9 mouse cellular contexts compared by ENCODE assay signal in the genomic region with DNA sequence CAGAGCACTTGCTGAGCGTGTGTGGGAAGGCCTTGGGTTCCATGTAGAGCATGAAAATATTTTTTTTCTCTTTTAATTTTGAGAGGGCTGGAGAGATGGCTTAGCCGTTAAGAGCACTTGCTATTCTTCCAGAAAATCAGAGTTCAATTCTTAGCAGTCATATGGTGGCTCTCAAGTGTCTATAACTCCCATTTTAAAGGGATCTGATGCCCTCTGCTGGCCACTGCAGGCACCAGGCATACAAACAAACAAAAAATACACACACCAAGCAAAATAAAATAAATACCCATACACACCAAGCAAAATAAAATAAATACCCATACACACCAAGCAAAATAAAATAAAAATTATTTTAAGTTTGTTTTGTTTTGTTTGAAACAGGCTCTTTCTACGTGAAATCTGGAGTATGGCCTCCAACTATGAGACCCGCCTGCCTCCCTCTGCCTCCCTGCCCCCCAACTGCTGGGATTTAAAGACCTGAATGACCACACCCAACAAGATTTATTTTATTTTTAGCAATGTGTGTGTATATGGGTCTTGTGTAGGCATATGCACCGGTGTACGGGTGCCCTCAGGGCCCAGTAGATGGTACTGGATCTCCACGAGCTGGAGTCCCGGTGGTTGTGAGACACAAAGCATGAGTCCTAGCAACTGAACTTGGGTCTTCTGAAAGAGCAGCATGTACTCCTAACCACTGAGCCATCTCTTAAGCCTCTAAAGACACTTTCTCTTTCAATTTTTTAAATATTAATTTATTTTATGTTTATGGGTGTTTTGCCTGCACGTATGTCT. TPM values are rescaled to one million over a fixed set of nuclear protein-coding genes. Genes with fewer than 3 reads are reported as not detected.
DNase-seq lines count a peak whose midpoint lies in the region; ATAC-seq and TF ChIP-seq lines count a peak whose summit lies in the region.
"Had no signal": no experiment of that assay in that cellular context is flagged by ENCODE, and none has a peak within 500 bp of the region (broad histone marks: within the 10 kb centered on the region; RNA-seq: fewer than 3 reads in every experiment).

No protein-coding gene starts in this region.

- H3K4me2 ChIP-seq in kidney, postnatal 0 days (ENCODE audit: low read length), result no peak overlapping the region
- H3K4me2 ChIP-seq: hindbrain, embryonic 15.5 days had no signal

- H3K9me3 ChIP-seq in kidney, postnatal 0 days (replicated peaks; ENCODE audit: low read length), result no peaks in the 10 kb centered on the region
- H3K9me3 ChIP-seq: hindbrain, embryonic 15.5 days had no signal

- no peaks in the 10 kb centered on the region for H3K4me1 ChIP-seq in brown adipose tissue, adult 24 weeks (ENCODE audit: control insufficient read depth, insufficient read depth, insufficient read length, low read length)
- 0 out of 2 replicates have a peak, but pooled peaks cover 2% of the 10 kb centered on the region for H3K4me1 ChIP-seq in kidney, postnatal 0 days (replicated peaks; ENCODE audit: insufficient read depth, low read length)
- H3K4me1 ChIP-seq: hindbrain, embryonic 15.5 days had no signal

- peak; percentile 72 for TF ChIP-seq CTCF in gastrocnemius, adult 2 months (IDR thresholded peaks at IDR 0.05)
- peak; percentile 89 for TF ChIP-seq CTCF in kidney, postnatal 0 days (IDR thresholded peaks at IDR 0.05; ENCODE audit: low read depth)

- peak; percentile 55 for DNase-seq in gastrocnemius, adult 2 months
- no peak for DNase-seq in gastrocnemius, postnatal 25 days
- DNase-seq in right cerebral cortex, adult 2 months (ENCODE audit: low spot score in 2 of 2), result peak; percentile 60 to 74
- DNase-seq in right cerebral cortex, postnatal 36 days (ENCODE audit: low spot score in 2 of 2), result no peak
- DNase-seq in kidney, postnatal 0 days (ENCODE audit: low spot score), result peak; percentile 80
- peak; percentile 54 for DNase-seq in thymus, postnatal 25 days

- no peak overlapping the region for H3K4me3 ChIP-seq in gastrocnemius, adult 2 months
- peak overlapping the region; percentile 37 for H3K4me3 ChIP-seq in brown adipose tissue, adult 24 weeks (ENCODE audit: insufficient read depth, low read depth, low read length)
- H3K4me3 ChIP-seq in kidney, postnatal 0 days (replicated peaks; ENCODE audit: low read depth, low read length), result no peak overlapping the region
- H3K4me3 ChIP-seq: hindbrain, embryonic 15.5 days had no signal

- no peaks in the 10 kb centered on the region for H3K27me3 ChIP-seq in kidney, postnatal 0 days (ENCODE audit: insufficient read depth, low read length)
- H3K27me3 ChIP-seq: hindbrain, embryonic 15.5 days had no signal

- peak overlapping the region; percentile 74 for H3K27ac ChIP-seq in gastrocnemius, adult 2 months
- H3K27ac ChIP-seq in brown adipose tissue, adult 24 weeks (replicated peaks; ENCODE audit: low read depth, low read length), result no peak overlapping the region
- H3K27ac ChIP-seq in kidney, postnatal 0 days, result no peak overlapping the region
- H3K27ac ChIP-seq: hindbrain, embryonic 15.5 days had no signal

- intact Hi-C loops in gastrocnemius, adult 2 months (cut with DNase I), result loop anchor here (1.0 to 2.0 kb wide), 3 partner anchors 21 to 83 kb away; no protein-coding TSS in a partner anchor

- ATAC-seq in kidney, postnatal 0 days (replicated peaks; ENCODE audit: low FRiP score, low read depth), result no peak
- peak; percentile 78 for ATAC-seq in megakaryocyte, adult 5-6 weeks (ENCODE audit: poor library complexity, severe bottlenecking)

- 71% methylated on average over 9 of the region's 9 CpGs for WGBS in kidney, postnatal 0 days

- H3K36me3 ChIP-seq in kidney, postnatal 0 days (ENCODE audit: insufficient read depth, low read length), result no peaks in the 10 kb centered on the region
- H3K36me3 ChIP-seq: hindbrain, embryonic 15.5 days had no signal

- H3K9ac ChIP-seq in kidney, postnatal 0 days (ENCODE audit: low read depth, low read length), result no peak overlapping the region
- H3K9ac ChIP-seq: hindbrain, embryonic 15.5 days had no signal

RNA-seq across cellular contexts. Expression of gene Eno1, which starts 16.8 kb away (rescaled TPM):
- 10 to 100 TPM; 68.1 to 92.0 TPM for total RNA-seq in gastrocnemius, adult 2 months (2021)
- 100 to 1,000 TPM; 112 to 141 TPM for total RNA-seq in gastrocnemius, postnatal 25 days (2021)
- polyA plus RNA-seq in brown adipose tissue, adult 24 weeks (2012; ENCODE audit: insufficient read depth, insufficient read length, missing spikeins), result 2,211 and 3,699 TPM in 2 replicates
- 1,062 and 1,157 TPM in 2 replicates for polyA plus RNA-seq in kidney, postnatal 0 days (2015; fragmentation: Nextera tagmentation; extraction: Ambion mirVana)
- total RNA-seq in megakaryocyte, adult 5-6 weeks (2015), result 382 and 422 TPM in 2 replicates
- 352 and 362 TPM in 2 replicates for total RNA-seq in megakaryocyte, adult 5-6 weeks (2017)

RNA-seq across cellular contexts. Expression of gene Car6, which starts 18.6 kb away (rescaled TPM):
- total RNA-seq in gastrocnemius, adult 2 months (2021), result not detected
- total RNA-seq in gastrocnemius, postnatal 25 days (2021), result not detected
- polyA plus RNA-seq in brown adipose tissue, adult 24 weeks (2012; ENCODE audit: insufficient read depth, insufficient read length, missing spikeins), result not detected in 2 replicates
- not detected in 2 replicates for polyA plus RNA-seq in kidney, postnatal 0 days (2015; fragmentation: Nextera tagmentation; extraction: Ambion mirVana)
- total RNA-seq in megakaryocyte, adult 5-6 weeks (2015), result 0.20 and 0.39 TPM in 2 replicates
- total RNA-seq in megakaryocyte, adult 5-6 weeks (2017), result not detected in 2 replicates
- polyA plus RNA-seq: hindbrain, embryonic 15.5 days had no signal

Comparison
In these comparisons a context has a peak if more than half of its experiments do, and no peak if none do; other contexts are left out.
1. DNase-seq: peak in gastrocnemius, adult 2 months (single experiment), right cerebral cortex, adult 2 months (2 of 2), kidney, postnatal 0 days (single experiment) and thymus, postnatal 25 days (single experiment); none in gastrocnemius, postnatal 25 days (single experiment) and right cerebral cortex, postnatal 36 days (0 of 2).